Mouse (Mus musculus): ENCODE measurements around the gene AW549877.
A peak's percentile ranks its signal among the peaks of the same experiment; 100 is the strongest.

AW549877 gene

DNA sequence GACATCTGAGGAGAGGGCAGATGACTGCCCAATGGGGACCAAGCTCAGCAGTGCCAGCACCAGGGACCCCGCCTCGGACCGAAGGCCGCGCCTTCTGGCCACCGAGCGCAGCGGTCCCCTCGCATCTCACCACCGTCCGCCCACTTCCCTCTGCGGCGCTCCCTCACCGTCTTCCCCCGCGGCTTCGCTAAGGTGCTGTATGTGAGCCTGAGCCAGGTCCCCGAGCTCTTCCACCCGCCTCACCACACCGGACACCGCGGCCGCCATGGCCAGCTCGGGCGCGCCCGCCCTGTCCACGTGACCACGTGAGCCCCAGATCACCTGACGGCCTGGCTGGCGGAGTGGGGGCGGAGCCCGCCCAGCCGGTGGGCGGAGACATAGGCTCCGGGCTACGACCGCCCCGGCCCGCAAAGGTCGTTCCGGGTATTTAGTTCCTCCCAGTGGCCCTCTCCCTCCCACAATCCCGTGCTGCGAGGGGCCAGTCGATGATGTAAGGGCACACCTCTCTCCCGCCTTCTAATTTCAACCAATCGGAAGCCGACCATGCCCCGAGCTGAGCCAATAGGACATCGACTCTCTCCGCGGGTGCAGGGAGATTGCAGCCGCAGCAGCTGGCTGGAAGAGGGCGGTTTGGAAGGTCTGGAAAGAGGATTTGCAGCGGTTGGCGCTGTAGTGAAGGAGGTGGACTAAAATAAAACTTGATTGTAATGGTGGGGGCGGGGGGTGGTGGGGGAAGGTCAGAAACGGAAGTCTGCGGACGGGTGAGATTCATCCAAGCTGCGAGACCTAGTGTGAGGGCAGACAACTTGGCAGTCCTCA is at the start of gene AW549877:
AW549877 (minus strand) TSS at position 297 of the 819 bp plus-strand sequence.
- peak; percentile 99 for DNase-seq

DNA sequence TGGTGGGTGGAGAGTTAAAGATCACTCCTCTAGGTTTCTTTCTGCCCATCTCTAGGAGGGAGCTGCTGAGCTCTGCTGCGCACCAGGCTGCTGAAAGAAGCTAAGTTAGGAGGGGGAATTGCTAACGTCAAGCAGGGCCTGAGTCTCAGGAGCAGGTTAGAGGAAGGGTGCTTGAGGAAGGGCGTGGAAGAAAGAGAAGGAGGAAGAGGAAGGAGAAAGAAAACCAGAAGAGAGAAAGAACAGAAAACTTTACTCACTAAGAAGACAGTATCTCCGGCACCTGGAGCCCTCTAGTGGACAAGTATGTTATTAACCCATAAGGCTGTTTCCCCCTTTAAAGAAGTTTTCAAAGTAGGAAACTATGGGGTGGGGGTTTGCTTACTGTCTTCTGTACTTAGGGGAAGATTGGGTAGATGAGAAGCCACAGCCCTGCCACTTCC is 47.5 kb upstream of the AW549877 start:
- no peak for DNase-seq

DNA sequence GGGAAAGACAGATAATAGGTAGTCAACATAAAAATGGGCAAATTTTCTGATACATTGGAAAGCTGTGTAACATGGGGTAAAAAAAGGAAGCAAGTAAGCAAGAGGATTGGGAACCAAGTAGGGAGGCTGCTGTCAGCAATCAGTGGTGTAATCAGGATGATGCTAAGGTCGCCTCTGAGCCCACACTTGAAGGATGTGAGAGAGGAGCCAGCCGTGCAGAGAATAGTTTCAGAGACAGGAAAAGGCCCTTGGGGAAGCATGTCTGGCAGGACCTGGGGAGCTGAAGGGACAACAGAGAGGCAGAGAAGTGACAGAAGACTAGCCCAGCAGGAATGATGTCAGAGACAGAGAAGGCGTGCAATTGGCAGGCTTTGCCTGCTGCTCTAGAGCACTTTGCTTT is 46.9 kb upstream of the AW549877 start:
- DNase-seq: no peak

DNA sequence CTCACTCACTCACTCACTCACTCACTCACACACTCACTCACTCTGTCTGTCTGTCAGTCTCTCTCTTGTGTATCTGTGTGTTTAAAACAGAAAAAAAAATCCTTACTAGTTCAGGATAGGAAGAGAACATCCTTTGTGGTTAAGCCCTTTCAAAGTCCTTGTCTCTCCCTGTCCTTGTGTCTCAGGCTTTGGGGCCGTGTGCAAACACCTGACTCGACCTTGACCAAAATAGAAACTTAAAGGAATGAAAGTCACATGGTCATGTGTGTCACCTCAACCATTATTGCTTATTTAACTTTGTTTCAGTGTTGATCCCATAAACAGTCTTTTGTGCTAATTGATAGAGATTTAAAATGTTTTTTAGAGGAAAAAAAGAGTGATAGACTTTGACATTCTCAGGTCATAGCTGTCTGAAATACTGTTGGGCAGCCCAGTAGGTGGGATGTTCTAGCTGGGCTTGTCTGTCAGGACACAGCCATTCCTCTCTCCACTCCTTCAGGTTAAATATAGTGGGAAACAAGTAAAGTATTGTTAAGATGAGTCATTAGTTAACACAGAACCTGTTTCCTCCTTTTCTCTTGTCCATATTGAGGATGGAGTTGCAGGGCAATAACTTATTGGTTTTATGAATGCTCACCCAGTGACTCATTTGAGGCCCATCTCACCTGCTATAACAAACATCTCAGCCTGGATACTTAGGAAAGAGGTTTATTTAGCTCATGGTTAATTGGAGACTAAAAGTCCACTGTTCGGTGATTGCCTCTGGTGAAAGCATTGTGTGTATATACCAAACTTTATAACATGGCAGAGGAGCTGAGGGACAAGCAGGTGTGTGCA is 37.8 kb upstream of the AW549877 start:
- no peak for DNase-seq

DNA sequence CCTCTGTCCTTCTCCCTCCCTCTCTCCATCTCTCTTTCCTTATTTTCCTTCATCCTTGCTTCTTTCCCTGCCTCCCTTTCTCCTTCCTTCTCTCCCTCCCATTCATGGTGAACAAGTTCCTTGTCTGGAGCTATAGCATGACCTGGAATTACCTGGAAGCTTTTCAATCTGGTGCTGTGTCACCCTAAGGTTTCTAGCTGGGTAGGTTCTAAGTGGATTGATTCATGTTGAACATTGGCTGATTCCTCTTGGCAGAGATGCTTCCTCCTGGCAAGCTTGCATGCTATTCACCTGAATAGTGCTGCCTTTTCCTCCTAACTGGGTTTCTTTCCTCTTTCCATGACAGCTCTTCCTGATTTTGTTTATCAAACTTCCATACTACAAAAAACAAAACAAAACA is 33.4 kb upstream of the AW549877 start:
- DNase-seq: no peak

DNA sequence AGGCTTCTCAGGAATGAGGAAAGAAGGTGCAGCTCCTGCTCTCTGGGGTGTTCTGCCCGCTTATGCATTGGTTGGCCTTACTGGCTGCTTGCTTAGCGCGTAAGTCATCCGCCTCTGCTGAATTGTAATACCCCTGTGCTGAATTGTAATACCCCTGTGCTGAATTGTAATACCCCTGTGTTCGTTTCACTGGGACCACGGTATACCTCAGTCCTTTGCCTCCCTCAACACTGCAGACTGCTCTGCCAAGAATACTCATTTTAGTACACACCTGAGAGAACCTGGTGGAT is 32.8 kb upstream of the AW549877 start:
- peak; percentile 46 for DNase-seq

DNA sequence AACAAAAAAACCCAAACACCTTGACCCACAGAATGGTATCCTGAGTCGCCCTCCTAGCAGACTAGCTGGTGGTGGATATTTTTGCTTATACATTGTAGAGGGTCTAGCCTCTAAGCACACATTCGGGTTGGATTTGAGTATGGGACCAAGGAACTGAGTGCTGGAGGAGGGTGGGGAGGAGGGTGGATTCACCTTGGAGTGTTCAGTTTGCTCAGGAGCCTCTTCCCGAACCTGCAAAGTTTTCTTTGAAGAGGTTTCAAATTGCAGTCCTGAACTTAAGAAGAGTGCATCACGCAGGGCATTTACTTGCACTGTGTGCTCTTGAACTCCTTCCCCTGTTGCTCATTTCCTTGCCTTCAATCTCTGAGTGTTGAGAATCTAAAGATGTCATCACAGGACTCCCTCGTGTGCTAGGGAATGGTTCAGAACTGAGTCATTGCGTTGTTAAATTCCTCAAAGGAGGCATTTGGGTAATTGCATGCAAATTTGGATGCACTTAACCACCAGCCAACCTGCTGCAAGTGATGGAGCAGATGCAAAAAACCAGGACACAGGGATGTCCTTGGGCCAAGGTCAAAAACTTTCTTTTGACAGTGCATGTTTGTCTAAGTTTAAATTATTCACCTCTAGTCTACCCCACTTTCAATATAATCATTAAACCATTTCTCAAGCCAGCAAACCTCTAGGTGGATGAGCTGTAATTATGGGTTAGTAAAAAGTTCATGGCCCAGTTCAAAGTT is 32.3 kb upstream of the AW549877 start:
- peak; percentile 45 for DNase-seq

DNA sequence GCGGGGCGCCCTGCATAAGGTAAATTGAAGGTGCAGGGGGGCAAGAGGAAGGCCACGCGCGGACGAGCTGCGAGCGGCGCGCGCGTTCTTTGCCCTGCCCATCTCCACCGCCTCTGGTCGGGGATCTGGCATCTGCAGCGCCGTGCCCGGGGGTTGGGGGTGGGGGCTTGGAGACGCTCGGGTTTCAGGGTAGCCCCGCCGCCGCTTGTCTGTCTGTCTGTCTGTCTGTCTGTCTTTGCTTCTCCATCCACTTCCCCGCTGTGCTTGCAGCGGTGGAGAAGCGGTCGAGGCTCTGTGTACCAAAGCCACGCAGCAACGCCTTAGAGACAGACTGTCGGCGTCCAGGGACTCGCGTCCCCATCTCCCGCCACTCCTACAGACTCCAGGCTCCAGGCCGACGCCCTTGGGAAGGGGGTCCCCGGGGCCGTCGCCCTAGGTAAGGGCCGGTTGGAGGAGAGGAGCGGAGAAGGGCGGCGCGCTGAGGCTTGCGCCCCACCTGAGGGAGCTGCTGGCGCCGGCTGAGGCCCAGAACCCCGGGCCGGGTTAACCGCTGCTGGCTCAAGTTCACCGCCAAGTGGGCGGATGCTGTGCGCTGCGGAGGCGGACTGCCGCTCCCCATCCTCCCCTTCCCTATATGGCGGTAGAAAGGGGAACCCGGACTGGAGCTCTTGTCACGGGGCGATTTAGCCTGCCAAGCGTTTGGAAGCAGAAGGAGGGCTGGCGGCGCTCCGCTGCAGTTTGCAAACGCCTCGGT is 31.5 kb upstream of the AW549877 start:
- DNase-seq: peak; percentile 87

DNA sequence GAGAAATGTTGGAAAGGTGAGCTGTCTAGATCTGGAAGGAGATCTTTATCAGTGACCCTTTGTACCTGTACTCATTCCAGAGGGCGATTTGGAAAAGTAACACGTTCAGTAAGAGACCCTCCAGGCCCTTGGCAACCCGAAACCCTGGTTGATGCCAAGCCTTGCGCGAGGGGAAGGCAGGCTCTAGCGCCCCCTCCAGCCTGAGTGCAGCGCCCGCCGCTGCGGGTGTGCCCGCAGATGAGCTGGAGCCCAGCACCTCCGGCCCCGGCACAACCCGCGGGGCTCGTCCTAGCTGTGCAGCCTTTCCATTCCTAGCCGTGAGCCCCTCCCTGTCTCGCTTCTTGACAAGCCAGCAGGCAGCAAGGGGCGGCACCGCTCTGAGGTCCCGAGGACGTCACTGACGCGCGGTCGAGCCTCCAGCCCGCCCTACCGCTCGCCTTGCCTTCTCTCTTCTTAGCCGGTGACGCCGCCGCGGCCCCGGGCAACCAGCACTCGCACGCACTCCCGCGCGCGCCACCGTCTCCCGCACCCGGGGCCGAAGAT is 30.8 kb upstream of the AW549877 start, which contains the start of gene Oxct1:
Oxct1 (plus strand) TSS at position 153 of the 543 bp plus-strand sequence.
- peak; percentile 91 for DNase-seq

DNA sequence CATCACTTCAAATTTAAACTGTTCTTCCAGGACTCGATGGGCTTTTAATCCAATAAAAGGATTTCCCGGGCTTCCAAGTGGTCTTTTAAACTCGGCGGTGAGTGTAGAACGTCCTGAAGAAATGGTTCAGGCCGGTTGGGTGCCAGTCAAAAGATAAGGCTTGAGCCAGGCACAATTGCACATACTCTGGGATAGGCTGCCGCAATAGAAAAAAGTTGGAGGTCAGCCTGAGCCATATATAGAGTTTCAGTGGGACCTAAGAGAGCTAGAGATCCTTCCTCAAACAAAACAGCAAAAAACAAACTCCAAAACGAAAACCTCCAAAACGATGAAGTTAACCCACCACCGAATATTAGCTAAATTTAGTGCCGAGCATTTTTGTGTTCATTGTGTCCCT is 30.0 kb upstream of the AW549877 start:
- DNase-seq: no peak

DNA sequence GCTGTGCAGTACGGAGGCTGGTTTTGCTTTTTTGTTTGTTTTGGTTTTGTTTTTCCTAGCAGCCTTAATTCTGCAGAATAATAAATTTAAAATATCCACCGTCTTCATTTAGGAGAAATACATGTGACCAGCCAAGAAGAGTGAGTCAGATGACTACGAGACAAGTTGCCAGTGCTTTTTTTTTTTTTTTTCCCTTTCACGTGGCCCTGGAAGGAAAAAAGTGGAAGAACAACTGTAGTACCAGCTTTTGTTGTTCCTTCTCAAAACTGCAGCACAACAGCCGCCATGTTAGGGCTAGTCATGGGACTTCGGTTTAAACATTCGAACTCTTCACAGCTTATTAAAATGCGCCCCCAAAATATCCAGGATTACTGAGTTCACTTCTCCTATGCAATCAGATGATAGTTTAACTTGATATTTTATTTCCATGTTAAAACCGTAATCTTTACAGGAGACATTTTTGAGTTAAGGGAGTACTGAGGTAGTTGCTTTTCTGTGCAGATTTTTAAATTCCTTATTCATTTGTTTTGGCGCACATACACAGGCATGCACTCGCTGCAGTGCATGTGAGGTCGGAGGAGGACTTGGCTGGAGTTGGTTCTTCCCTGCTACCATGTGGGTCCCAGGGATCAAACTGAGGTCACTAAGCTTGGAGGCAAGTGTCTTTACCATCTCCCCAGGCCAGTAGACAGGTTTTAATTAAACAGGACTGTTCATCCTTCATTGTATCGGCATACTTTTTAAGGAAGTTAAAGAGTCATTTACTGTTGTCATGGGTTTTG is 29.4 kb upstream of the AW549877 start:
- DNase-seq: no peak

DNA sequence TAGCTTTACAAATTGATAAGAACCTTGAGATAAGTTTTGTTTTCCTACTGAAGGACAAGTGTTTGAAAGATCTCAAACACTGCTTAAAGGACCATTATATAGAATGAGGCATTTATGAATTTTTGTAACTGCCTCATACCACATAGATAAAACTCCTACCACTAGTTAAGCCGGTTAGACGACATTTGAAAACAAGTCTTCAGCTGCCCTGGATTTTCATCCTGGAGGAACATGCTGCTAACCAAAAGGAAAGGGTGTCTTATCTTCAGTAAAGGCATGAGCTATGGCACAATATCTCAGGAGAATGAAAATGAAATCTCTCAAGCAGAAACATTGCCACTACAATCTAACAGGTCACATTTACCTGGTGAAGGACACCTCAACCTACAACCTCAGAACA is 28.2 kb upstream of the AW549877 start:
- DNase-seq: no peak

DNA sequence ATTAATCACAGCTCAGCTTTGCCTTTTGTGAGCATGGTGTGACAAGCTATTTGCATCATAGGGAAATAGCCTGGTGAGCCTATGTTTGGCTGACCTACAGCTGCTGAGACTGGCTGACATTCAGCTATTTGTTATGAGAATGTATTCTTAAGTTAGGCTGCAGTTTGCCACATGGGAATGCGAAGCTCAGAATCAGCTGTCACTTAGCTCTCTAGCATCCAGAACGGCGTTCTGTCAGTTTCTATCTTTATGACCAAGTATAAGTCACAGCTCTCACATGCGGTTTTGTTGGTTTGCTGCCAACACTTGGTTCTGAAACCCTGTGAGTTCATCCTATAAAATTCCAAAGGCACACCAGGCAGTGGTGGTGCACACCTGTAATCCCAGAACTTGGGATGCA is 25.2 kb upstream of the AW549877 start:
- DNase-seq: no peak

DNA sequence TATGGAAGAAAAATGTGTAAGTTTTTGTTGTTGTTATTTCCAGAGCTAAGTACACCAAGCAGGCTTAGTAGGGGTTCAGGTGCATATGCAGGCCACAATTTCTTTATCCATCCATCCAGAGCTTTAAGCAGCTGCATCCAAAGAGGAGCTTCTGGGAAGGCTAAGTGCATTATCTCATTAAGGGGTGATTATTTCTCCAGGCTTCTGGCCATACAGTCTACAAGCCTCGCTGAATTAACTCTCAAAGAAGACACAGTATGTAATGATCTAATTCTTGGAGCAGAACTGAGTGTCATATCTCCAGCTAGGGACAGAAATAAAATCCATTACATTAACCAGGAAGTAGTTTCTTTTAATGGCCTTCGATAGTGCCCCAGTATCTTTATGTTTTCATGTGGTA is 18.3 kb upstream of the AW549877 start:
- DNase-seq: no peak

DNA sequence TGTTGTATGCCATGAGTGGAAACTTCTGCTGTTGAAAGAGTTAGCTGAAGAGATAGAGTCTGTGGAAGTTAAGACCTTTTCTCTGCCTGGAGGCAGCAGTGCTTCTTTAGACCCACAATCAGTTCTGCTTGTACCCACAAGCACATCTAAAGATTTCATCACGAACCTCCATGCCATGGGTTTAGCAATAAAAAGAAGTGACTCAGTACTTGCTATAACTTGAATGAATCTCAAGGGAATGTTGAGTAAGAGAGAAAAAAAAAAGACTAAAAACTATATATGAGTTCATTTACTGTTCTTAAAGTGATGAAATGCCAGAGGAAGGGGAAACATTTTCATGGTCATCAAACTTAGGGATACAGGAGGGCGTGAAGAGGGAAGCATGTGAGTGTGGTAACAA is 5.0 kb upstream of the AW549877 start:
- no peak for DNase-seq

DNA sequence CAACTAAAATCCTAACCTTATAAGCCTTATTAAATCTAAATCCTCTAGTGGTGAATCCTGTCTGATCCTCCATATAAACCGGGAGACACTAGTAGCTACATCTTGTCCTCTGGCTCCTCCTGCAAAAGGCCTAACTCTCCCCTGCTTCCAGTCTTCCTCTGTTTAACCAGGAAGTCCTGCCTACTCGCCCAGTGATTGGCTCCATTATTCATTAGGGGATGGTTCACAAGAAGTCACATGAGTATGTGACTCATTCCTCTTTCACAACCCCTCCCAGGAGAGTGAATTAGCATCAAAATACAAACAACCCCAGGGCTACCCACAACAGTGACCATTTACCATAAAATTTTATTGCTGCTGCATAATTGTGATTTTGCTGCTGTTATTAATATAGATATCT is 3.6 kb upstream of the AW549877 start:
- no peak for DNase-seq

DNA sequence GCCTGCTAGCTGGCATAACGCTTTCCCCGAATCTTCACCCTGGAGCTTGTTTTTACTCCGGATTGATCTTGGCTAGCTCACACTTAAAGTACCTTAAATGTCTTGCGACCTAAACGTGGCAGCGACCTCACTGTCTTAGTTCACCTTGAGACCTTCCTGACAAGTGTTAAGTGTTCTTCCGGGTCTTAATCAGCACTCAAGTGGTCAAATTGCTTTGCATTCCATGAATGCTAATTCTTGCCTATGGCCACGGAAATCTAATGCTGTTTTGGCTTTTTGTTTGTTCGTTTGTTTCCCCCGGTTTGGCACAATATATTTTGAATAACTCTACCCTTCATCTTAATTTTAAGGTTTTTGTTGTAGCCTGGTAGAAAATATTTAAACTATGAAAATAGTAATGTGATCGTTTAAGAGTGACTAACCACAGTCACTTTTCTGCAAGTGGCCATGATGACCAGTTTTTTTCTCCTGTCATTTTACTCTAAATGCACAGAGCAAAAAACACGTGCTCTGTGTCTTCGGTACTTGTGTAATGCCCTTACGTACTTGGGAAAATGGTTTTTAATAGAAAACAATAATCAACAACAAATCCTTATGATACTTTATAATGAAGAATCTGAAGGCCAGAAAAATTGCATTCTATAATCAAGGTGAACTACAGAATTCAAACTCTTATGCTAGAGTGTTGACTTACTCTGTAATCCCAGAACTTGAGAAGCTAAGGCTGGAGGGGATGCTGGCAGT is 895 bp upstream of the AW549877 start:
- DNase-seq: no peak

DNA sequence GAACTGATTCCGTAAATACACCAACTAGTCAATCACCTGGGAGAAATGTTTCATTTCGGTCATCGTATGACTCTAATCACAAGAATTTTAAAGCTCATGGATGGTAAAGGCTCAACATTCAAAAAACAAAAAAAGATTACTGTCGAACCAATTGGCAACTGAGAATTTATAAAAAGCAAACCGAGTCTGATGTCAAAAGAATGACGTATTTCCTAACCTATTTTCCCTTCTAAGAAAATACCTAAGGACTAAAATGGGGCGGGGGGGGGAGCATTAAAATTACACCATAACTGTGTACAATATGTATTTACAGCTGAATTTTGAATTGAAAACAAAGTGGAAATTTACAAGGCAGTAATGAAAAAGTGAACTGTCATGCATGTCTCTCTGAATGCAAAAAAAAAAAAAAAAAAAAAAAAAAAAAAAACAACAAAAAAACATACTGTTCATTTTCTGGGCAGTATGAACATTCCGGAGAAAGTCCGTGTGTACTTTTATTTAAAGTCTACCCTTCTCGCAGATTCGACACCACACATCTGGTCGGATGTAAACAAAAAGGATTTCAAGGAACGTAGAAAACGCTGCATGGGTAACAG is 594 bp downstream of the AW549877 start:
- no peak for DNase-seq

DNA sequence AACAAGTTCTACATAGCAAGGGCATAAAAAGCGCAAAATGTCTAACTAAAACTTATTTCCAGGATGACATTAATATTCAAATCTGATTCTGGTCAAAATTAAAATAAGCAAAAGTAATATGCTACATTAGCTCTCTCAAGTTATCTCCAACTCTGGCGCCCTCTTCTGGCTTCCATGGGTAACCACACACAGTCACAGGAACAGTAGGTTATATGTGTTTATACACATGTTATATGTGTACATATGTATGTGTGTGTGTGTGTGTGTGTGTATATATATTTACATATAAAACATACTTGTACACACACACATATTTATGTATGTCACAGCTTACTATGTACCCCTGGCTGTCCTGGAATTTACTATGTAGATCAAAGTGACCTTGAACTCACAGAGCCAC is 7.6 kb downstream of the AW549877 start:
- DNase-seq: no peak

DNA sequence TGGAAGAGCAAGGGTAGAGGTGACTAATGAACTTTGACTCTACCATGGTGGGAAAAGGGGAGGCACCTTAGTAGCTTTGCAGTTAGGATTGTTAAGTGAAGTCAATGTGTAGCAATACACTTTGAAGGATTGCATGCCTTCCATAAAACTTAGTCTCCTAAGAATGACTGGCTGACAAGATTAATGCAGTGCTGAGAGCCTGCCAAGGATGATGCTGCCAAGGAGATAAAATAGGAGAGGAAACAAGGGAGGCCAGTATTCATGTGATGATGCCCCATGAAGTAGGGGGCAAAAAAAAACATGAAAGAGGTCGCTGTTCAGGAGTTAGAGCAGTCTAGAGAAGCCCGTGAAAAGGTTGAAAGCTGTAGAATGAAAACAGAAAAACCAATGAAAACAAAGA is 10.7 kb downstream of the AW549877 start:
- DNase-seq: no peak

DNA sequence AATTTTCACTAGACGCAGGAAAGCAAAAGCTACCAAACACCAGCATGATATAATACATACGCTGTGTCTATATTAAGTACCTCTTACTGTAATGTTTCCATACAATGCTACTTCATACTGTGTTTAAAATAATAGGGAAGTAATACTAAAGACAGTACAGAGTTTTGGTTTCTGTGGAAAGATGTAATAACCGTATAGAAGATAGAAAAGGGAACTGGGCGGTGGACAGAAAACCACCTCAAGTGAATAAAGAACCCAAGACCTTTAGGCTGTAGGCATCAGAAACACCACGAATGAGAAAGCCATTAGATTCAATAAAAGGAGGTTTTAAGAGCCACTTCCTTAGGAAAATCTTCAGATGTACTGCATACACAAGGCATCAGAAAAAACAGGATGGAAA is 12.8 kb downstream of the AW549877 start:
- DNase-seq: no peak
